Mouse (Mus musculus): Measurements from ENCODE around the gene Pip4k2a.

Gene Pip4k2a

GRCm38 (mm10) chr2:18928196-18928595 is 69.7 kb downstream of the Pip4k2a start:
- TF ChIP-seq GATA4 (IDR thresholded peaks at IDR 0.05; ENCODE audit: insufficient replicate concordance, low read length): no peak

- TF ChIP-seq GATA4 (IDR thresholded peaks at IDR 0.05; ENCODE audit: insufficient replicate concordance, low read length): no peak
Measured at GRCm38 (mm10) chr2:18923806-18924595, 73.9 kb downstream of the Pip4k2a start.

- no peak for TF ChIP-seq GATA4 (IDR thresholded peaks at IDR 0.05; ENCODE audit: insufficient replicate concordance, low read length)
Measured at GRCm38 (mm10) chr2:18923098-18923649, 74.8 kb downstream of the Pip4k2a start.

GRCm38 (mm10) chr2:18921570-18922180 is 76.3 kb downstream of the Pip4k2a start:
- TF ChIP-seq GATA4 (IDR thresholded peaks at IDR 0.05; ENCODE audit: insufficient replicate concordance, low read length): no peak

GRCm38 (mm10) chr2:18920461-18920877 is 77.5 kb downstream of the Pip4k2a start:
- TF ChIP-seq GATA4 (IDR thresholded peaks at IDR 0.05; ENCODE audit: insufficient replicate concordance, low read length): no peak

GRCm38 (mm10) chr2:18919797-18920354 is 78.0 kb downstream of the Pip4k2a start:
- no peak for TF ChIP-seq GATA4 (IDR thresholded peaks at IDR 0.05; ENCODE audit: insufficient replicate concordance, low read length)

DNA sequence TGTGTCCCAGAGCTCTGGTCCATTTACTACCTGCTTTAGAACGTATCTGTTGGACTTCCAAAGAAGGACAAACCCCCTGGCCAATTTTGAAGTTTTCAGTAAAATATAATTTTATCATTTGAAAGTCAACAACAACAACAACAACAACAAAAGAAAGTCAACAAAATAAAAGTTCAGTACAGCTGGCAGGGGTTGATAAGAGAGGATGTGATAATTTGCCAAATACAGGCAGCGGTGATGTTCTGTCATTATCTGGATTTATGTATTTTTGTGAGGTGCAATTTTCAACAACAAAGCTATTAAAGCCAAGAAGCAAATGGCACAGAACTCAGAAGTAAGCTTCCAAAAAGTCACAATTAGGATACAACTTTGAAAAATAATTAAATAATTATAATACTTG is 80.1 kb downstream of the Pip4k2a start:
- no peak for TF ChIP-seq GATA4 (IDR thresholded peaks at IDR 0.05; ENCODE audit: insufficient replicate concordance, low read length)

- no peak for TF ChIP-seq GATA4 (IDR thresholded peaks at IDR 0.05; ENCODE audit: insufficient replicate concordance, low read length)
Measured at GRCm38 (mm10) chr2:18917380-18917750, 80.6 kb downstream of the Pip4k2a start.

DNA sequence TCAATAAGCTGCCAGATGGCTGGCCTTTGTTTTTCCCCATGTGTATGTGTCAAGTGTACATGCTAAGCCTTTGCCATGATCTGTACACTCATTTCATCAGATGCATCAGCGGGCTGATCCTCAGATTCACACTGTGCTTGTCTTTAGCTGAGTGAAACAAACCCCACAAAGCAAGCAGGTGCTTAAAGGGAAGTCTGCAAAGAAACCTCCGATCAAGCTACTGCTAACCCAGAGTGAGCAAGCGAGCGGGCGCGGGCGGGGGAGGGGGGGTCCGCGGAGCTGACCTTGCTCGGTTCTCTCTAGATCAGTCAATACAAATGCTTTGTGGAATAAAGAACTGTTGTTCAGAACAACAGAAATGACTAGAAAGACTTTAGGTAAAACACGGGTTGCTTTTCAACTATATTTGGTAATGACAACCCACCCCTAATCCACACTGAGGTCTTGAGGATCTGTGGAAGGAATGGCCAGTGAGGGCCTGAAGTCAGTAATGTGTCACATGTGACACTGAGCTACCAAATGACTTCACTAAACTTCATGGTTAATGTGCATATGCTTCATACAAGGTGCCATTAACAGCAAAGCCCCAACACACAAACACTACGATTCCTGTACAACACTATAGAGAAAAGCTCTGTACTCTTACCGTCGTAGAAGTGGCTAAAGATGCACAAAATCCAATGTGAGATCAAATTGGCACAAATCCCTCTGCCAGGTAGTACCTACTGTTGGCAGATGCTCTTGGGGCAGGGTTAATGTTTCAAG is 81.1 kb downstream of the Pip4k2a start:
- no peak for TF ChIP-seq GATA4 (IDR thresholded peaks at IDR 0.05; ENCODE audit: insufficient replicate concordance, low read length)

DNA sequence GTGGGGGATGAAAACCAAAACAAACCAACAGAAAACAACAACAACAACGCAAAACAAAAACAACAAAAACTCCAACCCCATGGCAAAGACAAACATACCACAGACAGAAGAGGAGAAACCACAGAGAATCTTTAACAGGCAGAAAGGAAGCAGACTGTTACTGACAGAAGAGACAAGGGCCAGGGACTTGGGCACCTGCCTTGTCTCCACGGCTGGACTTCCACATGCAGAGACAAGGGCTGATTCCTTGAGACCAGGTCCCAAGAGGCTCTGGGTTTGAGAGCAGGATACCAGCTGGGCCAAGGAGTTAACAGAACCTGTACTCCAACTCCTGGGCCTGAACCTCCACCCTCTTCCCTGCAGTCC is 81.9 kb downstream of the Pip4k2a start:
- TF ChIP-seq GATA4 (IDR thresholded peaks at IDR 0.05; ENCODE audit: insufficient replicate concordance, low read length): no peak

DNA sequence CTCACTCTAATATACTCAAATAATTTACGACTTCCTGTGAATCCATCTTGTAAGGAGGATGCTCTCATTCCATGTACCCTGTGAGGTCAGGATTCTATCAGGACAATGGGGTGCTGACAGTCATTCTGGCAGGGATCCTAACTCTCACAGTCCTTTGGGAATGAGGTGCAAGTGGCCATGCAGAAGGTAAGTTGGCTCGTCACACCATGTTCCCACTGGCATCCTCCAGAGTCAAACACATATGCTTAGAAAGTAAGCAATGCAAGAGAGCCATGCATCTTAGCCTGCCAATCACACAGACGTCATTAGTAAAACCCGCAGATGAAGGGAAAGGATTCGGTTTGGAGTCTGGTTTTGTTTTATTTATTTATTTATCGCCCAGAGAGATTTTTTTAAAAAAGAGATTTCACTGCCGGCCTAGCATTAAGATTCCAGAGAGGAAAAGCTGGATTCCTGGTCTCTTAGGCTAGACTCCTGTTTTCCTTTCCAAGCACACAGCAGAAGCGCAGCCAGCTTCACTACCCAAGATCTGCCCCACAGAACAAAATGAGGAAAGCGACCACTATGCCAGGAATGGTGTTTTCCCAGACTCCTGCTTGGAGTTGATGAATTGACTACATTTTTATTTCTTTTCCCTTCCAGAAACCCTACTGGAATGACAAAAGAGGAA is 82.4 kb downstream of the Pip4k2a start:
- TF ChIP-seq GATA4 (IDR thresholded peaks at IDR 0.05; ENCODE audit: insufficient replicate concordance, low read length): no peak

DNA sequence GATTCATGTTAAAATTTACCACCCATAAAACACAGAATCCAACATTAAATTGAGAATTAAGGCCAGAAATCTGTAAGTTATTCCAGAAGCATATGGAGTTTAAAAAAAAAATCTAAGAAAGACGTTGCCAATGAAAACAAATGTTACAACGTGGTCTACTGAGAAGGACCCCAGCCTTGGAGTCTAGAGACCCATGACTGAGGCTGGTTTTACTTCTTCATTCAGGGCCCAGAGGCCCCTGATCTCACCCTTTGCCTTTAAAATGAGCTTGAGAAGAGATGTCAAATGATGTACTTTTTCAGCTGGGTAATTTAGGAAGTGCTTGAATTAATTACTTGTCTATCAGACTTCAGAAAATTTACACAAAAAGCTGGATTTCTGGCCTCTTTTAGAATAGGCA is 83.2 kb downstream of the Pip4k2a start:
- no peak for TF ChIP-seq GATA4 (IDR thresholded peaks at IDR 0.05; ENCODE audit: insufficient replicate concordance, low read length)

- TF ChIP-seq GATA4 (IDR thresholded peaks at IDR 0.05; ENCODE audit: insufficient replicate concordance, low read length): no peak
Measured at GRCm38 (mm10) chr2:18913642-18914041, 84.3 kb downstream of the Pip4k2a start.

DNA sequence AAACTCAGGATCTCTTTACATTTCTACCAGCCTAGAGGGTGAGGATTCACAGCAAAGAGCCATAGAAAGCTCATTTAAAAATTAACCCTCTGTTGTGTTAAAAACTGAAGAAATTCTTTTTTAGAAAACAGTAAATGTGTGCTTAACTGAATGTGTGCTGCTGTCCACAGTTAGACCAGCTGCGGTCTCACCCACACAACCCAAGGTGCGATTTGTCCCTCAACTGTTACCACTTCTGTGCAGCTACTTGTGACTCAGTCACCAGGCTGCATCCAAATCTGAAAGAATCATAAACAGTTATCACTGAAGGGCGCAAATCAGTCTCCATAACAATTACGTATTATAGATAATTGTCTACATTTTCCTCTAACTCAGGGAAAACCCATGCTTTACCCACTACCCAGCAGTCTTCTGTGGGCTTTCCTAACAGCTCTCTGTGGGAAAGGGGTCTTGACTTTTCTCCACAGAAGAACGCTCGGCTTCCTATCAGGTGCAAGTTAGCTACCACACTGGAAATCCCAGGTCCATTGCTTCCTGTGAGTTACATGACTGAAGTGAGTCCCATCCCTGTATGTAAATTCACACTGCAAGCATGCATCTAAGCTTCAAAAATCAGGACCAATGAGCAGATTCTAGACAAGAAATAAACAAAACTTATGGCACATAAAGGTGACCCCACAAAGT is 86.5 kb downstream of the Pip4k2a start:
- no peak for TF ChIP-seq GATA4 (IDR thresholded peaks at IDR 0.05; ENCODE audit: insufficient replicate concordance, low read length)

All from liver, adult (tissue).